Mouse (Mus musculus) yolk sac, embryonic 10.5 days (tissue): ENCODE data around the gene Hoxc8.

ENCODE experiments used
- DNase-seq: peaks from one replicate; pipeline ENCODE4 v3.0.0-alpha.2; 2017; ENCODE audit warnings: low spot score

Gene Hoxc8

DNA sequence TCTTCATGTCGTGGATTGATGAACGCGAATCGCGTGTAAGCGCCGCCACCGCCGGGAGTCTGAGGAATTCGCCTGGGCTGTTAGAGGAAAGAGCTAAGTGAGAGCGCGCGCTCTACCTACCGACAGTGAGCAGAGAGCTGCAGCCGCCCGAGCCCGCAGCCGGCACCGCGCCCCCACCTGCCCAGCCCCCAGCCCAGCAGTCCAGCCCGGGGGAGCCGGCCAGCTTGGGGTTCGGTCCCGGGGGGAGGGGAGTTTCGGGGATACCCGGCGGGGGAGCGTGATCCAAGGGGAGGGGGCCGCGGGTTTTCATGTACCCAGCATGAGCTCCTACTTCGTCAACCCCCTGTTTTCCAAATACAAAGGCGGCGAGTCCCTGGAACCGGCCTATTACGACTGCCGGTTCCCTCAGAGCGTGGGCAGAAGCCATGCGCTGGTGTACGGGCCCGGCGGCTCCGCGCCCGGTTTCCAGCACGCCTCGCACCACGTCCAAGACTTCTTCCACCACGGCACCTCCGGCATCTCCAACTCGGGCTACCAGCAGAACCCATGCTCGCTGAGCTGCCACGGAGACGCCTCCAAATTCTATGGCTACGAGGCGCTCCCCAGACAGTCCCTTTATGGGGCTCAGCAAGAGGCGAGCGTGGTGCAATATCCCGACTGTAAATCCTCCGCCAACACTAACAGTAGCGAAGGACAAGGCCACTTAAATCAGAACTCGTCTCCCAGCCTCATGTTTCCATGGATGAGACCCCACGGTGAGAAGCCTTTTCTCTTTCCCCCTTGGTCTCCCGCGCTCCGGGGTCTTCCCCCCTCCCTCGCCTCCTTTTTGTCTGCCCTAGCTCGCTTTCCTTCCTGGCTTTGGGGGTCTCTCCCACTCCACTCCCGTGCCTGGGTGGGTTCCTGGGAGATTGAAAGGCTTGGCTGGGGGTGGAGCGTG, at the start of gene Hoxc8:
Gene Hoxc8, plus strand, starts transcription at position 147 of the 937 bp plus-strand sequence.
- no peak for DNase-seq

DNA sequence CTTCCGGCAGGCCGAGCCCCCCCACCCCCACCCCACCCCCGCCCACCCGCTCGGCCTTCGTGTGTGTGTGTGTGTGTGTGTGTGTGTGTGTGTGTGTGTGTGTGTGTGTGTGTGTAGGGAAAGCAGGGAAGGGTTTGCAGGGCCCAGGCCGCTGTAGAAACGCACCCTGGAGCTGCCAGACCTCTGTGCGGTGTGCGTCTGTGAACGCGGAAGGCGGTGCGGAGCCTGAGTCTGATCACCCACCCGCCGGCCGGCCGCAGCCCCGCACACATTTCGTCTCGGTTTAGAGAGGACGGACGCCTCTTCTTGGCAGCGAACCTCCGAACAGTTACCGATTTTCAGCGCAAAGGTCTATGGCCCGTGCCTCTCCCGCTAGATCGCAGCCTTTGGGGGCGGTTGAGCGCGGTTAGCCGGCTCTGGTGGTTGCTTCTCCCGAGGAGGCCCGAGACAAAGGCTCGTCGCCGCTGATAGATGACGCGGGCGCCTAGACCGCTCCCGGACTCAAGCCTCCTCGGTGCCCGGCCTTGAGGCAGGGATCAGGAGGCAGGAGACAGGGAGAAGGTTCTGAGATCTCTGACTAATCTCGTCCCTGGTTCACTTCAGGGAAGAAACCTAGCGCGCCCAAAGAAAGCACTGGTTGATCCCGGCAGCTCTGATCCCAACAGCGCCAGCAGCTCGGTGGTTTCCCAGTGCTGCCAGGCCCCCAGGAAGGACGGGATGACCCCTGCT, 47.5 kb upstream of the Hoxc8 start:
- DNase-seq, result peak; percentile 61

GRCm38 (mm10) chr15:102943468-102943813, 47.0 kb upstream of the Hoxc8 start:
- no peak for DNase-seq

DNA sequence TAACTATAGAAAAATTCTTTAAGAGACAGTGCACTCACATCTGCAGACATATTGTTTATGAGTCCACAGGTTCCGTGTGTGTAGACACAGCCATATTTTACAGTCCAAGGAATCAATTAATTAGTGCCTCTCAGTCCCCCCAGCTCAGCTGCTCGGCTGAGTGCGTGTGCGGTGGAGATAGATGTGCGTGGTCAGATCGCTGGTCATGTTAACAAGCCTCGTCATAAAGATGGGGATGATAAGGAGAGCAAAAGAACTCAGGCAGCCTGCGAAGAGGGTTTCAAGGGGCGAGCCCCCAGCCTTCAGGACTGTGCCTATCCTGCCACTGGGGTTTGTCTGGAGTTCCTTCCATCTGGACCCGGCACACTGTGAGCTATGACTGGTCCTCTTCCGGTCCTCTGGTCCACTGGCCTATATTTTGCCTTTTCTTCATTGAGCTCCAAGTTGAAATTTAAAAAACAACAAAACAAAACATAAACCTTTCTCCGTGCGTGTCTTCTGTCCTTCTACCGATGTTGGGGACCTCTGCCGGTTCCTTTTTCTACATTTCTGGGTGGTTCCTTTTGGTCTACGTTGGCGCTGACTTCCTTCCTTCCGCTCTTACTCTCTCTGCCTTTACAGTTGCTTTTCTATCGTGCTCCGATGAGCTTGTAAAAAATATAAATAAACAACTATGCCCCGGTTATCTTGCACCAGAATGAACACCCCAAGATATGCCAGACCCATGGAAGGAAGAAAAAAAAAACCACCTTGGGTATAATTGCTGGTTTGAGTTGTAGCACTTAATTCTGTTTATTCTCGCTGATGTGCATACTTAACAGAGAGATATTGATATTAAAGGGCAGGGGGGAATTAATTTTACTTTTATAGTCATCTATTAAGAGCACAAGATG, 45.0 kb upstream of the Hoxc8 start:
- no peak for DNase-seq

DNA sequence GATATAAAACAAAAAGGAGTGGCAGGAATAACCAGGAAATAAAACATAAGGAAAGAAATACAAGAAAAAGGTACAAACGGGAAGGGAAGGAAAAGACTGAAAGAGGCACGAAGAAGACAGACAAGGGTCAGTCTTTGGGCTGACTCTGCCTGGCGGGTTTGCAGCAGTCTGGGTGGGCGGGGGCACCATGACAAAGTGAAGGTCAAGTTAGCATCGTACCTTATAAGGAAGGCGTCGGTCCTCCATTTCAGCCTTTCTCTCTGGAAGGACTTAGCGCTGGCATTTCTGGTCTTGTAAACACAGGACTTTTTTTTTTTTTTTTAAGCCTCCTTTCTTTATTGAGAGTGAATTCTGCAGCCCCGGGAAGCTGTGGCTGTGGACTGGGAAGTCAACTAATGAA, 43.1 kb upstream of the Hoxc8 start:
- DNase-seq, result no peak

DNA sequence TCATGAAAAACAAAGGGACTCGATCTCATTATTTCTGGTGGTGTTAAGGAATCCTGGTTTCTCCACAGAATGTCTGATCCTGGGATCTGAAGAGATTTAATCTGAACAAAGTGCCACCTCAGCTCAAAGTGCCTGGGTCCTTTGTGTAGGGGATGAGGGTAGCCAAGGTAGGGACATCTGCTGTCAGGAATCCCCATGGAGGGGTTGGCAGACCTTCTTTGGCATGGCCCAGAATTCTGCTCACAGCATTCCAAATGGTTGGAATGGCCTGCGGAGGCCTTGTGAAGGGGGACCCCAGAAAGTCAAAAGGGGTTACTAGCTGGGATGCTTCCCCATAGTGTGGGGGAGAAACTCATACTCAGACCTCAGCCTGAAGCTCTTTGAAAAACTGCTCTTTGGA, 41.6 kb upstream of the Hoxc8 start:
- DNase-seq, result no peak

DNA sequence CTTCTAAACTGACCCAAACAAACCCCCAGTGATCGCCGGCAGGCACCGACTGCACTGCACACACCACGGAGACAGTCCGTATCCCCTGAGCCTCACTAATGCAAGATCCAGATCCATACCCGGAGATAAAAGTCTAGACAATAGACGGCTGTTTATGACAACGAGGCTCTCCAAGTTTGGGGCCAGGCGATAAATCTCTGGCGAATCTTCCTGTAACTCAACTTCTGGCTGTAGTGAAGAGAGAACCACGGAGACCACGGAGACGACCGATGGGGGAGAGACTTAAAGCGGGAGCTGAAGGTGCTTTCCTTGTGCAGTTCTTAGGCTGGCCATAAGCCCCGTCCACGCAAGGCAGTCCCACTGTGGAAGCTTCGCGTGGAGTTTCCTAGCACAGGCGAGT, 40.7 kb upstream of the Hoxc8 start:
- DNase-seq, result no peak

DNA sequence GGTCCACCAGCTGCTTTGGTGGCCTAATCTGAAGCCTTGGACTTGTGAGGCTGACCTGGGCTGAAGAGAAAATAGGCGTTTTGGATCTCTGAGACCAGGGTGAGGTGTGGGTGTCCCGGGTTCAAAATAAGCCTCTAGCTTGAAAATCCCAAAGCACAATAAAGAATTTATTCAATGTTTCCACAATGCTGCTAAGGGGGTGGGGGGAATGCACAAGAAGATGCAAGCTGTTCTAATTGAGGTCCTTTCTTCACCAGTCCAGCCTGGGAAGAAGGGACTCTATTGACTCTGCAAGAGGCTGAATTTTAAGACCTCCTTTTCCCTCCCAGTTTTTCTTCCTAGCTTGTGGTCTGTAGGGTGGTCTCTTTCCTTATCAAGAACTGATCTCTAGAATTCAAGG, 39.5 kb upstream of the Hoxc8 start:
- no peak for DNase-seq

GRCm38 (mm10) chr15:102953561-102953960, 36.8 kb upstream of the Hoxc8 start:
- no peak for DNase-seq

DNA sequence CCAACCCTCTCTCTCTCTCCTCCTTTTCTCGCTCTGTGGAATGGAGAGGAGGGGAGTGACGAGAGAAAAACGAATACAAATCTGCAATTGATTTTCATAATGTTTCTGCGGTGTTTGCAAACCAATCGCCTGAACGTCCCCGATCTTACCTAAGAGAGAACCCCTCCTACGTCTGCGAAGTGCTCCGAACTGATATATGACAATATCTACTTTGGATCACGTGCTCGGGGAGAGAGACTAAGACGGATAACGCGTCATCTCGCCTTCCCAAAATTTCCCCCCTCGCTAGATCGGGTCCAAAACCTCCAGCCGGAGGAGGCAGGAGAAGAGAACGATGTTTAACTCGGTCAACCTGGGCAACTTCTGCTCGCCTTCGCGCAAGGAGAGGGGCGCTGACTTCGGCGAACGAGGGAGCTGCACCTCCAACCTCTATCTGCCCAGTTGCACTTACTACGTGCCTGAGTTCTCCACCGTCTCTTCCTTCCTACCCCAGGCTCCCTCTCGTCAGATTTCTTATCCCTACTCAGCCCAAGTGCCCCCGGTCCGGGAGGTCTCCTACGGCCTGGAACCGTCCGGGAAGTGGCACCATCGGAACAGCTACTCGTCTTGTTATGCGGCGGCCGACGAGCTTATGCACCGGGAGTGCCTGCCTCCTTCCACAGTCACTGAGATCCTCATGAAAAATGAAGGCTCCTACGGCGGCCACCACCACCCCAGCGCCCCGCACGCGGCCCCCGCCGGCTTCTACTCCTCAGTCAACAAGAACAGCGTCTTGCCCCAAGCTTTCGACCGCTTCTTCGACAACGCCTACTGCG, 36.0 kb upstream of the Hoxc8 start, which contains the start of gene Hoxc11:
Gene Hoxc11, plus strand, starts transcription at position 236 of the 815 bp plus-strand sequence.
- no peak for DNase-seq

GRCm38 (mm10) chr15:102955007-102955382, 35.4 kb upstream of the Hoxc8 start:
- DNase-seq, result no peak

GRCm38 (mm10) chr15:102955833-102956640, 34.4 kb upstream of the Hoxc8 start:
- DNase-seq, result no peak

- DNase-seq, result no peak
Observed at GRCm38 (mm10) chr15:102956906-102957305, 33.5 kb upstream of the Hoxc8 start.

- DNase-seq, result no peak
Observed at GRCm38 (mm10) chr15:102959663-102960191, 30.7 kb upstream of the Hoxc8 start.

DNA sequence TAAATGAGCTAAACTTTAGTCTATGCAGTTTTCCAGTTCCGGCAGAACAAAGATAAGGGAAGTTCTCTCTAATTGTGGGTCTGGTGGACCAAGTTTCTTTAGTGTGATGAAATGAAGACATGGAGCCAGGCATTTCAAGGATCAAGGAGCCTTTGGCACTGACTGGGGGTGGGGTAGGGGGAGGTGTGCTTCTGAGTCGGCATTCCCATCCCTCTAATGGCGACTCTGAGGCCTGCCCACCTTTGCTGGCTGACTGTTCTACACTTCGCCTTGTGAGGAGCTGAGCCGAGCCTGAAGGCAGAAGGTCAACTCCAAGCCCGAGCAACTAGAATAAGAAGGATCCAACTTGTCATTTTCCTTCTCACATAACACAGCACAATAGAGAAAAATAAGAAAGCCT, 28.7 kb upstream of the Hoxc8 start:
- DNase-seq, result no peak

GRCm38 (mm10) chr15:102962492-102962891, 27.9 kb upstream of the Hoxc8 start:
- DNase-seq, result no peak

DNA sequence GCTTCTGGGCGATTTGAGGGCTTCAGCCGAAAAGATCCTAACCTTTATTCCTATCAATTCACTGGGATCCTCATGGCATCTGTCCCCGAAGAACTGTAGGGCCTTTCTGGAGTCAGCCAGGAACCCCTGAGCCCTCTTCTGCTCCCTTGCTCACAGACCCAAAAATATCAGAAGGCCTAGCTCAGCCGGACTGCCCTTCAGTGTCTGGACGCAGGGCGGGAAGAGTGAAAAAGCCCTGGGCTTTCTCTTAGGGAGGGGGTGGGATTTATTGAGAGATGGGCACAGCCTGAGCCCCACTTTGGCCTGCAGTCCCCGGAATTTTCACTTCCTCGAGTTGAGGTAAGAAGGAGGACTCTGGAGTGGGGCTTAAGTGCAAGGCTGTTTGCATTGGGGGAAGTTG, 27.1 kb upstream of the Hoxc8 start:
- DNase-seq, result no peak

- DNase-seq, result peak; percentile 11
Observed at GRCm38 (mm10) chr15:102963671-102964640, 26.5 kb upstream of the Hoxc8 start.
